Mouse (Mus musculus) gastrocnemius, postnatal 36 days (tissue): Measurements from ENCODE around the gene Rbms3. TPM values are rescaled to one million over a fixed set of nuclear protein-coding genes. Genes with fewer than 3 reads are reported as not detected.
A peak's percentile ranks its signal among the peaks of the same experiment; 100 is the strongest.

Source experiments
- DNase-seq, 2 experiments: peaks; one replicate each; pipeline ENCODE4 v3.0.0; 2022
- intact Hi-C: fragments of 180-260 bp; cut with DNase I; formaldehyde crosslinking; loops from one replicate; pipeline ENCODE4 v1.15.1; 2025
- total RNA-seq, 2 experiments: library from RNA; stranded (reverse); gene quantifications; 2 replicates each; pipeline ENCODE4 v1.2.3; 2021

The Rbms3 gene
- total RNA-seq, 2 experiments from 2014 or later: 7.3 to 7.8 TPM

DNA sequence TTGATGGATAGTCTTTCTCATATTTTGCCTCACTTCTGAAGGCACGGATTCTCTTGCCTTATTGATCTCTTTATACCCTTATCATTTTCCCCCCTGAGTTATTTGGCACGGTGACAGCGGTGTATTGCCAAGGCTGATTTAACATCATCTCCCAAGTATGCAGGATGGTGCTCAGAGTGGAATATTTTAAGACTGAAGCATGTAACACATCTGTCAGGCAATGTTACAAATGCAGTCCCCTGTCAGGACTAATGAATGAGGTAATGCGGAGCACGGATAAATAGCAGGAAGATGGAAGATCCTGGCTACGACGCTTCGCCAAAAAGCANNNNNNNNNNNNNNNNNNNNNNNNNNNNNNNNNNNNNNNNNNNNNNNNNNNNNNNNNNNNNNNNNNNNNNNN lies 502.9 kb downstream of the Rbms3 start:
- DNase-seq: no peak
- intact Hi-C loops: no loop called here

- intact Hi-C loops: no loop called here
- no peak for DNase-seq
Measured at GRCm38 (mm10) chr9:117125844-117126243, 503.9 kb downstream of the Rbms3 start.

- intact Hi-C loops: no loop called here
- DNase-seq: no peak
Measured at GRCm38 (mm10) chr9:117121572-117121971, 508.1 kb downstream of the Rbms3 start.

DNA sequence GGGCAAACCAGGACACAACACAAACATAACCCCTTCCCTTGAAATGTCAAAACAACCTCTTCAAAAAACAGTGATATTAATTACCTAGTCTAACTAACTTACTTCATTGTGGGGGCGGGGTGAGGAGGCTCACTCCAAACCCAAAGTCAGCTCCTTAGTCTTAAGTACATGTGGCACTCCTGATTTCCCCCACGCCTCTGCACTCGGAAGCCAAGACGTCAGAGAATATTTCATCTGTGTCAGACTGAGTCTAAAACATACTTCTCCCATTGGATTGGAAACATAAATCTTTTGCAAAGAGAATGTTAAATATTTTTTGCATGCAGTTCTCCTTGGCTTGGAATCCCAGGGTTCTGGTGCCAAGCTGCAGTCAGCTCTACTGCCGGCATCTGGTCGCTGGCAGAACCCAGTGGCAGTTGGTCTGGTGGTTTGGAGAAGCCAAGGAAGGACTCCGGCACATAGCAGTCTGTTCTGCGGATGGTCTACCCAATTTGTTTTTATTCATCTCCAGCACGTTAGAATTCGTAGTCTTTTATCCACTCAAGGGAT lies 512.5 kb downstream of the Rbms3 start:
- intact Hi-C loops: no loop called here
- DNase-seq: no peak

GRCm38 (mm10) chr9:117115609-117116008 lies 514.1 kb downstream of the Rbms3 start:
- intact Hi-C loops: no loop called here
- no peak for DNase-seq

DNA sequence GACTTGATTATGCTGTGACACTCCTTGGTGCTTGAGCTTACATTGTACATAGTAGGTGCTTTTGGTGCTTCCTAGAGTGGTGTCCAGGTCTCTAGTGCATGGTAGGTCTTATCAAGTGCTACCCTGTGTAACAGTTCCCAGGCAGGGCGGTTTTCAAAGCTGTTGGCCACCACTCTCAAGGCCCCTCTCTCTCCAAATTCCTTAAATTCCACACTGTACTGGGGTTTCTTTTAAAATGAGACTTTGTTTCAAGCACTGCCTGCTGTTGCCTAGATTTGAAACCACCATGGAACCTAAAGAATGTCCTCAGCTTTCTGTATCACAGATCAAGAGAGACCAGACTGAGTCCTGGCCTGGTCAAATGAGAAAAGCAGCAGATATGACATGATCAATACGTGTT lies 516.1 kb downstream of the Rbms3 start:
- intact Hi-C loops: no loop called here
- no peak for DNase-seq

DNA sequence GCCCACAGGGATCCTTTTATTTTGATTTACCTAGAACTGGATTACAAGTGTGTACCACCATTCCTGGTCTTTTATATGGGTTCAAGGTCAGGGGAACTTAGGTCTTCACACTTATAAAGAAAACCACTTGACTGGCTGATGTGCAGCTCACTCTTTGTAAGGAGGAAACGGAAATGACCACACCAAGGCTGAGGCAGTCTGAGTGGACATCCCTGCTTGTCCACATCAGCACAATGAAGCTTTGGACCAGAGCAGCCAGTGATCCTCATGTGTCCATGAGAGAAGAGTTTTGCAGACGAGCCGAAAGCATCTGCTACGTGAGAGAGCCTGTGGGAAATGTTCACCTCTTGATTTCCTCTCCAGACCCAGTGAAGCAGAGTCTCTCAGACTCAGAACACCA lies 521.8 kb downstream of the Rbms3 start:
- no peak for DNase-seq
- intact Hi-C loops: no loop called here

DNA sequence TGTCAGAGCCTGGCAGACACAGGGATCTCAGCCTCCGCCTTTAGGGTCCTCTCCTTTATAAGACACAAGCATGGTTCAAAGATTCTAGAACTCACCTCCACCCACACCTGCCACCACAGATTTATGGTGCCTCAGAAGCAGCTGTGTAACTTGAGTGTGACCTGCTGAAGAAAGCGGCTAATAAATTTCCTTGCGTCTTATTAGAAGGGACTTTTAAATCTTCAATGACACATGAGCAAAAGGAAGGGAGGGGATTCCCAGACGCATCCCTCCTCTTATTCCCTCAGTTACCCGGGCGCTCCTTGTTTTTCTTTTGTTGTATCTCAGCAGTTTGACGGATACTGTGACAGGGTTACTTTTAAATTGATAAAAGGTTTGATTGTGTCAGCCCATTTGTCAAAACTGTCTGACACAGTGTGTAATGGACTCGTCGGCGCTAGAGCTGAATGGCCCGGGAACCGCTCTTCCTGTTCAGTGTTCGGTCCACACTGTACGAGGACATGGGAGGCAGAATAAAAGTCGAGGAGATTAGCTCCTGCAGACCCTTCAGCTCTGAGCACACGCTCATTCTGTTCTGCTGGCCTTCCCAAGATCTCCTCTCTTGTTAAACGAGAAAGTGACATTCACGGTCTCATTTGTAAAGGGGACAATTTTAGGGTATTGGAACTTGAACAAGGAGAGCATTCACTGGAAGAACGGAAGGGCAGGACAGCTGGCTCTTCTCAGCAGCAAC lies 527.3 kb downstream of the Rbms3 start:
- intact Hi-C loops: no loop called here

DNA sequence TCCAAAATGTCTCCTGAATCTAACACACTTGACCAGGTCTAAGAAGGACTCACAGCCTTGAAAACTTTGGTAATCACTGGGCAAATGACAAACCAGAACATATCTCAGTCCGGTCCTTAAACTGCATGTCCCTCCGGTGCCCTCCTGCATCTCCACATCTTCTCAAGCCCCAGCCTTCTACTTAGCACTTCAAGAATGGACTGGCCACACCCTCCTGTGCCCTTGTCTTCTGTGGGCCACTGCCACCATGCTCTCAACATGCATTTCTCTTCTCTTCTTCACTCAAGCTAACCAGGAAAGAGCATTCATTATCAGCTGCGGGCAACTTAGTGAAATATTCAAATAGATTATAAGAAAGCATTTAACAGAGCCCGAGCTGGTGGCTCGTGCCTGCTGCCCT lies 529.5 kb downstream of the Rbms3 start:
- intact Hi-C loops: no loop called here
- DNase-seq: no peak

More for the DNA sequence above, 527.3 kb downstream of the Rbms3 start:
- DNase-seq: no peak

- intact Hi-C loops: no loop called here
- no peak for DNase-seq
Measured at GRCm38 (mm10) chr9:117093551-117093950, 536.2 kb downstream of the Rbms3 start.

DNA sequence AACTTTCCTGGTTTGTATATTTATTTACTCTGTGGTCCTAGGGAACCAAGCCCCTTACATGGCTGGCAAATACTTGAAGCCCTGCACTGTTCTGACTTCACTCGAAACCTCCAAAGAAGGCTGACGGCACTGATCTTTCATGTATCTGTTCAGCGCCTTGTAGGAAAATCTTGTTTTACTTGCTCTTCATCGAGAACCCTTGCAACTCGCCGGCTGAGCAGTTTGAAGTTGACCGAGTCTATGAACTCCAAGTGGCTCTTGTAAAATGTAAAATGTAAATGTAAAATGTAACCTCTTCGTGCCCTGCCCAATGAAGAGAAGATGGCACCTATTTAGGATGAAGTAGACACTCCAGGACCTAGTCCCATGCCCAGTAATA lies 537.5 kb downstream of the Rbms3 start:
- no peak for DNase-seq
- intact Hi-C loops: no loop called here

DNA sequence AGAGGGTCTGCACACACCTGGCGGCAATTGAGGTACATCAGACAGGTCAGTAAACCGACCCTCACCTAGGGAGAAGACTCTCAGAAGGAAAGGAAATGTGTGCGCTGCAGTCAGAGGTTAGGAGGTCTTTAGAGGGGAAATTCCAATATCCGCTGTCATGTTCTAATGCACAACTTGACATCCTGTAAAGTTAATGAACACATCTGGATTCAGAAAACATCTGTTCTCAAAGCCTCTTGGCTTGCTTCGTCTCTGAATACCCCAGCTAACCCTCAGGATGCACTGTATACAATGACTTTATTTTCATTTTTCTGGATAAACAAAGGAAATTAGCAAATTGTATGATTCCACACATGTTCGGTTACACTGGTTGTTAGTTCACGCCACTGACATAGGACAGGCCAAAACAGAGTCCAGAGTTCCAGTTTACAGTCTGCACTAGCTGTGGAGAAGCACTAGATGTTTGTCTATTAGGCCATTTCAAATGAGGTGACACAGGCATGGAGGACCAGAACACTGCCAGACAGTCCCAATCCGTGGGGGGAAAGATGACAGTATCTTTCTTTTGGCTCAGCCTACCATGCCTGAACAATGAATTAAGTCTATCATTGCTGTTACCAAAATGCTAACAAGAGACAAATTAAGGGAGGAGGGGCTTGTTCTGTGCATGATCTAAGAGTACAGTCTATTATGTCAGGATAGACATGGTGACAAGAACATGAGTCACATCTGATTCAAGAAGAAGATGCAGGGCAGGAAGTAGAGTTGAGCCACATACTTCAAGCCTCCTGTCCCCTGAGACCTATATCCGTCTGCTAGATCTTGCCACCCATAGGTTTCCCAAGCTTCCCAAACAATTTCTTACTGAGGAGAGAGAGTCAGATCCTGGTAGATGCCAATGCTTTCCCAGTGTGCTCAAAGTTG lies 538.2 kb downstream of the Rbms3 start:
- DNase-seq: no peak
- intact Hi-C loops: no loop called here

DNA sequence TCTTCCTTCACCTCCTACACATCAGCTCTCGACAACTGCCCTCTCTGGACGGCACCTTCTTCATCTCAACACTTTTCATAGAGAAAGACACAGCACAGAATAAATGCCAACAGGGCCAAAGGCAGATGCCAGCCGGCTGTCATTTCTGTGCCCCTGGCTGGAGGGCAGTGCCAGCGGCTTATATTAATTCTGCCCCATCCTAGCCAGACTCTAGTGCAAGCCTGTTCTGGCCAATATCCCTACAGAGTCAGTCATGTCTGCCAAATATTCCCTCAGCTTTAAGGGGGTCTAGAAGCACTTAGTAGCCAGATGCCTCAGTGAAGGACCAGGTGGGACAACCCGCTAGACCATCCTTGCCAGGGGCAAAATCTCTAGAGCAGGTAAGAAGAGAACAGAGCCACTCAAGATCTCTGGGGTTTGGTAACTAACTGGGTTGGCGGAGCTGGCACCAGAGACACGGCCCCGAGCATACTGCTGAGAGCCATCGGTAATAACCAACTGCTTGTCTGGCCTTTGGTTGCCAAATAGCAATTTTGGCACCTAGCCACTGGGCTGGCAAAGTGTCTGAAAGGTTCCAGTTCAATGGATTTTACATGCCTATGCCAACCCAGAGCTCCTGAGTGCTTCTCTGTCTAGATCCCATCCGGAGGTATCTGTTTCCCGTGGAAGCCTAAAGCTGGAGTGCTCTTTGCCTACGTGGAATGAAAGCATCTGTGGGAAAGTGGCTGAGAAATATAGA lies 540.1 kb downstream of the Rbms3 start:
- intact Hi-C loops: no loop called here
- DNase-seq: peak in 1 of 2 experiments; percentile 25

- intact Hi-C loops: no loop called here
Measured at GRCm38 (mm10) chr9:117088309-117088708, 541.4 kb downstream of the Rbms3 start.

GRCm38 (mm10) chr9:117085706-117086105 lies 544.0 kb downstream of the Rbms3 start:
- DNase-seq: no peak
- intact Hi-C loops: no loop called here

More at GRCm38 (mm10) chr9:117088309-117088708, 541.4 kb downstream of the Rbms3 start:
- DNase-seq: no peak

GRCm38 (mm10) chr9:117084471-117084870 lies 545.2 kb downstream of the Rbms3 start:
- no peak for DNase-seq
- intact Hi-C loops: no loop called here

GRCm38 (mm10) chr9:117079471-117079870 lies 550.2 kb downstream of the Rbms3 start:
- intact Hi-C loops: no loop called here
- DNase-seq: no peak

GRCm38 (mm10) chr9:117077548-117077947 lies 552.2 kb downstream of the Rbms3 start:
- no peak for DNase-seq
- intact Hi-C loops: no loop called here

DNA sequence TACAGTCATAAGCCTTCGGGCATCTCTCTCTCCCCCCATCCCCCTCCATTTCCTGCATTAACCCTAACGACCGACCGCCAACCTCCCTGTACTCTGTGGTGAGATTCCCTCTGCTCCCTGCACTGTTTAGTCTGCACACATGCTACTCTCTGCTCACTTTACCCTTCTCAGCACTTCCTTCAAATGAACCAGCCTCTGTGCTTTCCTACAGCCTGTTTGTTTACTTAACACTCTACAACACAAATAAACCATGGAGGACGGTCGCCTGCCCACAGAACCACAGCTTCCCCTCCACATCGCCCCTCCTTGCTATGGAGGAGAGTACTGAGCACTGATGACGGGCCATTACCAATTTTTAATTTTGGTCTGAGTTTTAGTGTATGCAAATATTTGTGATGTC lies 552.9 kb downstream of the Rbms3 start:
- intact Hi-C loops: no loop called here
- no peak for DNase-seq

DNA sequence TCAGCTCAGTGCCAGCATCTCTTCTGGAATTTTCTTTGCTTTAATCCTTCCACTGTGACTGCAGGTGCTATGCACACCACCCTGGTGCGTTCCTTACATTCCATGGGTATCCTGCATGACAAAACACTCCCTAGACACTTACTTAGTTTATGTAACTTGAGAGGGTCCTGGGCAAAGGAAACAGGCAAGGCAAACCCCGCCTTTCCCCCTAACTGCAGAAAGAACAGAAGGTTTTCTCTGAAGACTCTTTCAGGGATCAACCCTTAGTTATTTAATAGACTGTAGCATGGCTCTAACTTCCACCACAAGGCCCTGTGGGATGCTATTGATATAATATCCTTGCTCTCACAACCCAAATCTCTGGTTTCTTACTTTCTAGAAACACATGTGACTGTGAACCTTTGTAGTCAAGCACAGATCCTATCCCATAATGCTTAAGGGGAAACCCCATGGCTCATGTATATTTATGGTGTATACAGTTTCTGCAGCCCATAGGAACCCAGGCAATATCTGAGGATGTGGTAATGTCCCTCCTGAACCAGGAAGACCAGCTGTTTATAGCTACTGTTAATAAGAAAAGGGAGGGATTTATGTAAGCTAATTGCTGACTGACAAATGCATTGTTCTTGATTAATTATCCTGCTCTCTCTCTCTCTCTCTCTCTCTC lies 557.1 kb downstream of the Rbms3 start:
- DNase-seq: no peak
- intact Hi-C loops: no loop called here
